Mouse (Mus musculus): ENCODE results near the gene Fbxl7.

Fbxl7 gene

DNA sequence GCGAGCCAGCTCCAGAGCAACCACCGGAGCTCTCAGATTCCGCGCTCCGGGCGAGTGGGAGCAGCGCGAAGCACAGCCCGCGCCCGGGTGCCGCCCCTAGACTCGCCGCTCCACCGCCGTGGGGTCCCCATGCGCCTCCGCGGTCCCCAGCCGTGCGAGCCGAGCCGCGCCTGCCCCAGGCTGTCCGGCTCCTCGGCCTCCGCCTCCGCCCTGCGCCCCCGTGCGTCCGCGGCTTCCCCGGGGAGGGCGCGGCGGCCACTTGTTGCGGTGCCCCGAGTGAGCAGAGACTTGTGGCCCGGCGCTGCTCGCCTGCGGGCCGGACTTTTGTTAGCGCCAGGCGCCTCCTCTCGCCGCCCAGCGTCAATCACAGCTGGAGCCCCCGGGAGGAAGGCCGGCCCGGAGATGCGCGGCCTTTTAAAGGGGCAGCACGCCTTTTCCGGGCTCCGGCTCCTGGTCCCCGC lies at the start of gene Fbxl7:
TSS of gene Fbxl7 (minus strand) at position 330 of the 461 bp plus-strand sequence.
- in situ Hi-C loops (cut with MboI), result no loop called here

DNA sequence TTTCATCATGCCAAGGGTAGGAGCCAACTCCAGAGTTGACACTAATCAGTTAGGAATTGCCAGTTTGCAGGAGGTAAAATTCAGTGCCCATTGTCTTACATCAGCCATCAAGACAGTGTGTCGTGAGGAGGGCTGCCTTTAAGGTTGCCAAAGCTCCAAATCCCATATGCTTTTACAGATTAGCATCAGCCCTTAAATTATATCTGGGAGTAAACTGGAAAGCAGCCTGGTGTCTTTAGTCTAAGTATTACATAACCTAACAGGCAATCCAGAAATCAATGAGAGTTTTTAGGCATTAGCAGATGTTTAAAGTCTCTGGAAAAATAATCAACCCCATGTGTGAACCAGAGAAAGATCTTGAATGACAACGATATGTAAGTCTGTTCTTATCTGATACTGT lies 26.6 kb upstream of the Fbxl7 start:
- in situ Hi-C loops (cut with MboI), result no loop called here

DNA sequence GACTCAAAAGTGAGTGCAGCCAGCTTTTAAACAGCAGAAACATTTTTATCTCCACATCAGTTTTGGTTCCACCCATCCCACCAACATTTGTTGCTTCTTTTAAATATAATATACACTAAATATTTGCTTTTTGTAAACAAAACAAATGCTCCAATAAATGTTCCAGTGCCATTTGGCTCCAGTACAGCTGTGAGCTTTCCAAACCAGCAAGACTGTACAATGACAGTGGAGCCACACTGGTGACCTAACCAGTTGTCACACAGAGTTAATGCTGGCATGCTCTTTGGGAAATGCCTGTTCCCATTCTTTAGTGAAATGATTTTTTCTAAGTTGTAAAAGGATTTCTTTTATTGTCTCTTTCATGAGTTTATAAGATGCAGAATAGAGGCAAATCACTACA lies 18.0 kb upstream of the Fbxl7 start:
- in situ Hi-C loops (cut with MboI), result no loop called here

DNA sequence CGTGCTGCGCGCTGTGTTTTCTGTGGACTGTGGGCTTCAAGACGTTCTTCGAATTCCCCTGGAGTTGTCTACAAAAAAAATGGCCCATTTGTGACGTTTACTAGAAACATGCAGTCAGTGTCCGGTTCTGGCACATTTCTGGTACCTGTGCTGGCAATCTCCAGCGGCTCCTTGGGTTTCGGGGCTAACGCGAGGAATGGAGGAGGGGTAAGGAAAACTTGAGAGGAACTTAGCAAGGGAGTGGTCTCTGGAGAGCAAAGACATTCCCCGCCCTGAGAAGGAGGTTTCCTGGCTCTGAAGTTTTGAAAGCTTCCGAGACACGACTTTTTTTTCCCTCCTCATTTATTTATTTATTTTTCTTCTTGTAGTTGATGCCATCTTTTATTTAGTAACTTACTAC lies 381 bp upstream of the Fbxl7 start:
- in situ Hi-C loops (cut with MboI), result no loop called here

DNA sequence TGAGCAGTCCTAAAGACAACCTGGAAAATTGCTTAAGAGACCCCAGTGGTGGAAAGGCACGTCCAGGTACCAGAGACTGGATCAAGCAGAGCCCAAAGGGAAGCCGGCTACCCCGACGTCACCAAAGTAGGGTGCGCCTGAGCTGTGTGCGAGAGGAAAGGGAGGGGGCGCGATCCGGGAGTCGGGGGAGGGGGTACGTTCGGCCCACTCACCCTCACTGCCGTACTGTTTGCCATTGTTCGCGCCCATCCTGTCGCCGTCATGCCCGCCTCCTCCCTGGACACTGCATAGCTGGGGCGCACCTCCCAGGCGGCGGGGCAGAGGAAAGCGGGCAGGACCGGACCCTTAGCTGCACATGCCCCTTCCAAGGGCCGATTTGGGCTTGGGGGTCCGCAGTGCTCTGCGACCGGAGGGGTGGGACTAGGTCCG lies 565 bp downstream of the Fbxl7 start:
- in situ Hi-C loops (cut with MboI), result no loop called here

DNA sequence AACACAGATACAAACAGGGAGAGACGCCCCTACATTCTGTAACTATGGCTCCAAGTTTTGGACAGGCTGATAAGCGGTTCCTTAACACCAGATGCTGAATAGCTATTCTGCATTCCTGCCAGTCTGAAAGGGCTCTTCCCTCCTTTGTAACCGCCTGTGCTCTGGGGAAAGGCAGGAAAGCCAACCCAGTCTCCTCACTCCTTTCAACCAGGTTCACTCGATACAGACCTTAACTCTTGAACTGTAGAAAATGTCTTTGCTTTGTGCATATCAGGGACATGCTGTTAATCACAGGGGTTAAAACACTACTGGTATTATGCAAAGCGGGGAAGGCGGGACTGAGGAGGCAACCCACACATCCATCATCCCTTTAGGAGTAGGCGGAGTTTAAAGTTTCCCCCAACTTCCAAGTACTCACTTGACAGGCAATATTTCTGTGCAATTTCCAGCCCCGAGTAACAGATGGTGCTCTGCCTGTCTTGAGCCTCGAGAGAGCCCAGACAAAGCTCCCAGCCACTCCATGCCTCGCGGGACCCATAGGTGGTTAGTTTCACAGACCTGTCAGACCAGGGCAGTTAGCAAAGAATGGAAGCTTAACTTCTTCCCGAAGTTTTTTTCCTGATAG lies 1.2 kb downstream of the Fbxl7 start:
- in situ Hi-C loops (cut with MboI), result no loop called here

DNA sequence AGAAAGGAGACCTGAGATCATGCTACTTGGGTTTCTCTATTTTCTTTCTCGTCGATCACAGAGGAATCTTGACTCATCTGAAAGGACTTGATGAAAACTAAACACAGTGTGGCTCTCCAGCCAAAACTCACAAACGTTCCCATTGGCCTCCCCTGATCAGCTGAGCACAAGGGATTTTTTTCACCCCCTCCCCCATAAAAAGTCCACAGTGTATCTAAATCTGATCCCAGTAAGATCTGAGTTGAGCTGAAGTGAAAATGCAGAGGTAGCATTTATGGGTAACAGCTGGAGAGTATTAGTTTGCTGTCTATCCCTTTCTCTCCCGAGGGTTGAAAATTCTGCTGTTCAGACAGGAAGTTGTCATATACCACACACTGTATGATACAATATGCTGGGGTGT lies 2.2 kb downstream of the Fbxl7 start:
- in situ Hi-C loops (cut with MboI), result no loop called here

DNA sequence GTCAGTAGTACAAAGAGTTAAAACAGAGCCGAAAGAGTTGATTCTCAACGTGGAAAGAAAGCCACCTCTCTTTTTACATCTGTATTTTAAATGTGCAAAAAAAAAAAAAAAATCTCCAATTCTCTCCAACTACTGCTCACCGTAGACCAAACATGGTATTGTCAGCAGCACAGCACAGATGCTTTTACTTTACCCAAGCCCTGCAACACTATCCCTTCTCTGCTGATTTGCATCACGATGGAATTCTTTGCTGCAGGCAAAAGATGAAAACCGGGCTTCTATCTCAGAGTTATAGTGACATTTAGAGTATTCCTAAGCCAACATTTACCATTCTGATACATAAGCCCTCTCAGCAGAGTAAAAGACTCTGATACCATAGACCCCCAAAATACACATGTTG lies 5.4 kb downstream of the Fbxl7 start:
- in situ Hi-C loops (cut with MboI), result no loop called here

DNA sequence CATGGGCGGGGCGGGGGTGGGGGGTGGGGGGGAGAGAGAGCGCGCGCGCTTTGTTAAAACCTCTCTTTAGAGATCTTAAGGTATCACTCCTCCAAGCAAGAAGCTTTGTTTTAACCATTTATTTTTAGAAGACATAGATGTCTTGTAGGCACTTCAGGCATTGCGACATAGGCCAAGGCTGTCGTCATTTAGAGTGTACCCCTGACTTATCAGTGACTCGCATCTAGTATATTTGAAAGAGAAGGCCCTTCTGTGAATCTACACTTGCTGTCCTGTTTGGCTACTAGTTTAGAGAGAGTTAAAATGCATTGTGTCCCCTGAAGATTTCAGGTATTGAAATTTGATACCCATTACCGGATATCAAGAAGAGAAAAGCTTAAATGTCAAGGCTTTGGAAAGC lies 7.2 kb downstream of the Fbxl7 start:
- in situ Hi-C loops (cut with MboI), result no loop called here

DNA sequence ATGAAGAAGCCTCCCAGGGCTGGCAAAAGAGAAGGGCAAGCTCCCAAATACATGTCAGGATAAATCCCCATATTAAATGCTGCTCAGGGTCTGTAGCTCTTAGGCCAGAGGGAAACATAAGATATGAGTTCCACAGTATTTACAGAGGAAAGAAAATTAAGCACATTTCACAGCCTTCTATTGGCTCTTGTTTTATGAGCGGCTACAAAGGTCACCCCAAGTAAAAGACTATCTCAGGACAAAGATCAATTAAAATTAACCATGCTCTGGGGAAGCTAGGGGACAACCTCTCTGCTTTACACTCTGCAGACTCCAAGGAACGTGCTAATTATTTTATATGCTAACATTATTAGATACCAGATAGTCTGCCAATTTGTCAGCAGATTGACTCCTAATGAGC lies 9.4 kb downstream of the Fbxl7 start:
- in situ Hi-C loops (cut with MboI), result no loop called here

DNA sequence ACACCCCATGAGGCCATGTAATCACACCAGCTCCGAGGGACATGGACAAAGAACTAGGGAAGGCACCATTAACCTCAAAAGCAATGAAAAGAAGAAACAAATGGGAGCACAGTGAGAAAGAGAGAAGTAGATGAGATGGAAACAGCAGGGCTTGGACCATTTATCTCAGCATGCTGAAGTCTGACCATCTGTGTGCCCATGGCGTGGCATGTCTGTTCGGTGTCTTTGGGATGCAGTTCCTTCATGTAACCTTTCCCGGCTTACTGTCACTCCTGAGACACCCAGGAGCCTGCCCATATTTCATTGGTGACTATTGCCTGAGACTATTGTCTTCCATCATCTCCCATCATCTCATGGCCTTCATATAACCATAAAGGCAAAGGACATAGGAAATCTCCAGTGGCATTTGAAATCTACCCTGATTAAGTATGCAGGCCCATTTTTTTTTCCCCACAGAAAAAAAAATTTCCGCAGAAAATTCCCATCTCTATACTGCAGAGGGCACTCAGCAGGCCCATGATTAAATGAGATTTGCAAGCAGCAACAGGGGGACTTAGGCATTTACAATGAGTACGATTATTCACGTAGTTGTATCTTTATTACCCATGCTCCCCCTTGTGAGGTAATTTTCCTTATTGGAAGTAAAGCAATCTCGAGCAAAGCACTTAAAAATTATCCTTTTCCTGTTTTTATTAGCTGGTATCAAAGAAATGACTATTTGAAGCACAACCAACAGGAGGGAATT lies 15.0 kb downstream of the Fbxl7 start:
- in situ Hi-C loops (cut with MboI), result no loop called here

DNA sequence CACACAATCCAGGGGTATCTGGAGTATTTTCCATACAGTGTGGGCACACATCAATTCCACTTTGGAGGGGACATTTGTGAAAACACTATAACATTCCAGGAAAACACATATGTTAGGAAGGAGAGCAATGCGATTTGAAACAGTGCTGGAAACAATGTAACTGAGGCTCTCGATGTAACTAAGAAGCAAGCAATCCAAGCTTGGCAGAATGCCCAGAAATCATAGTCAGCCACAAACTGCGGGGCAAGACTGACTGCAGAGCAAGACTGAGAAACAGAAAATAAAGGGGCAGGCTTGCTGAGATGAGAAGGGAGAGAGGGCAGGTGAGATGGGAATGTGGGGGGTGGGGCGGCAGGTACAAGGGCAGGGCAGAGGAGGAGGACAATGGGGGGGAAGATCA lies 19.7 kb downstream of the Fbxl7 start:
- in situ Hi-C loops (cut with MboI), result no loop called here

DNA sequence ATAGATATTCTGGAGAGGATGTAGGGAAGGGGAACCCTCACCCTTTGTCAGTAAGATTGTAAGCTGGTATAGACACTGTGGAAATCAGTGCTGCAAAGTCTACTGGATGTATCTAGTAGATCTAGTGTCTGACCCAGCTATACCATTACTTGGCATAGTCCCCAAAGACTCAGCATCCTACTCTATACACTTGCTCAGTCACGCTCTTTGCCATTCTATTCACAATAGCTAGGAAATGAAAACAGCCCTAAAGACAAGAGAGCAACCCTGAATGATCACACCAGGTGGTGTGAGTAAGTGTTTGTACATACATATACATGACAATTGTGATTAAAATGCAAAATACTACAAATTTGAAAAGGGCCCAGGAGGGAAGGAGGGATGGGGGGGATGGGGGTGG lies 23.1 kb downstream of the Fbxl7 start:
- in situ Hi-C loops (cut with MboI), result no loop called here

DNA sequence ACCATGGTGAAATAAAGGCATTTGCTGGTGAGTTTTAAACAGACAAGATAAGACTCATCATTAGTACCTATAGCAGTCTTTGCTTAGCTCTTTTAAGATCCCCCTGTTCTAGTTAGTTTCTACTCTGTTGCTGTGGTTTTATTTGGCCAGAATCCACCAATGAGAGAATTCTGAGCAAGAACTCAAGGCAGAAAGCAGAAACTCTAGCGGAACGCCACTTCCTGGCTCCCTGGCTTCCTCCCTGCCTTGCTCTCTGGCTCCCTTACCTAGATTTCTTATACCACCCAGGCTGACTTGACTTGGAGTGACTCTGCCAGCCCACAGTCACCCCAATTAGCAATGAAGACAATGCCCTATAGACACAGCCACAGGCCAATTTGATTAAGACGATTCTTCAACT lies 26.2 kb downstream of the Fbxl7 start:
- in situ Hi-C loops (cut with MboI), result no loop called here

DNA sequence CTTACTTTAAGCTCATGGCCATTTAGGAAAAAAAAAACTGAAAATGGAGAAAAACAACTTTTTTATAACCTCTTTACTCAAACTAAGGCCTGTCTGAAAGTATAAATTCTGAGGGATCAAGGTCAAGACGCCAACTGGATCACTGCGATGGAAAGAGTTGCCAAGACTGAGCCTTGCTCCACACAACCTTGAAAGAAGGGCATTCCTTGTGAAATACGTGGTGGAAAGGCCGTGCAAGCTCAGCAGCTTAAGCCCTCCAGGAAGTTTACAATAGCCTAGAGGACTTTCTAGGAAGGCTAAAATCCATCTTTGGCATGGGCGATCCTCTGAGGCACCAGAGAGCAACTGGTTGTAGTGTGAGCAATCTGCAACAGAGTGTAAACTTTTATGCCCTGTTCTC lies 27.9 kb downstream of the Fbxl7 start:
- in situ Hi-C loops (cut with MboI), result no loop called here

DNA sequence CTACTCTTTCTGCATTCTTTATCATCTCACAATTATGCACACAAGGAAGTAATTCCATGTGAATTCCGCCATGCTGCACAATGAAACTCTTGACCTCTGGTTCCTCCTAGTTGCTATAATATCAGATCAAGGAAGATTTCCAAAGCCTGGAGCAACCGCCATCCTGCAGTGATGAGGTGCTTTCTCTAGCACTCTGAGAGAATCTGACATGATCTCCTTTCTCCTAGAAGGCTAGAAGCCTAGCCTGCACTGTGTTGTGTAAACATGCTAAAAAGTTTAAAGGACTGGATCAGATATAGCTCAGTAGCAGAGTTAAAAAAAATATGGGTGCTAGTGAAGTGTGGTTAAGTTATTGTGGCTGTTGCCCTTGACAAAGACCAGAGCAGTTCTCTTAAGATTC lies 33.2 kb downstream of the Fbxl7 start:
- in situ Hi-C loops (cut with MboI), result no loop called here

DNA sequence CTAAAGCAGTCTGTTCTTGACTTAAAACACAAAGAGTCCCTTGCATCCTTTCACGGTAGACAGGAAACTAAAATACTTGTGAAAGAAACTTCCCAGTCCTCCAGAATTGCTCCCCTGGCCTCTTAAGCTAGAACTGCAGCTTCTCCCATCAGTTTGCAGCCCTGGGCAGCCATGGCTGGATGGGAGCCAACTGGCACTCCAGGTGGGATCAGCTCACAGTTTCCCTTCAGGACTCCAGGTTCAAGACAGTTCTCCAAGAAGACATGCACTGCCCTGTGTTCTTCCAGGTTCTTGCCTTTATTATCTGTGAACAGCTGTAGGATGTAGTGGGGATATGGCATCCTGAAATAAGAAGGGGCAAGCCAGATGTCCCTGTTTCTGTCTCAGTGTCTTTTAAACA lies 45.8 kb downstream of the Fbxl7 start:
- in situ Hi-C loops (cut with MboI), result no loop called here

DNA sequence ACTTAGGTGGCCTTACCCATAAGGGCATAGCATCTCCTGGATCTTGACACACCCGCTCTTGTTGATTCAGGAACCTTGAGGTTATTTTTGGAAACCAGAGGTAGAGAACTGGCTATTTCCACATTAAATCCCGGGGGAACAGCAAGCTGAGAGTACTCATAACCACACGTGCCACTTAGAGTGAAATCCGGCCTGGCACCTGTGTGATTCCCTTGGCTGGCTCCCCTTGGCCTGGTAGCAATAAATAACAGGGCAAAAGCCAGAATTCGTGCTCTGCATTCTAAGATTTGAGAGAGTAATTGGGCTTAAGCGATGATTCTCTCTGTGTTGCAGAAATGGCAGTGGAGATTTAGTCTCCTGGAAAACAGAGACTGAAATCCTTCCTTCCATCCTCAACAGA lies 53.2 kb downstream of the Fbxl7 start:
- in situ Hi-C loops (cut with MboI), result no loop called here

DNA sequence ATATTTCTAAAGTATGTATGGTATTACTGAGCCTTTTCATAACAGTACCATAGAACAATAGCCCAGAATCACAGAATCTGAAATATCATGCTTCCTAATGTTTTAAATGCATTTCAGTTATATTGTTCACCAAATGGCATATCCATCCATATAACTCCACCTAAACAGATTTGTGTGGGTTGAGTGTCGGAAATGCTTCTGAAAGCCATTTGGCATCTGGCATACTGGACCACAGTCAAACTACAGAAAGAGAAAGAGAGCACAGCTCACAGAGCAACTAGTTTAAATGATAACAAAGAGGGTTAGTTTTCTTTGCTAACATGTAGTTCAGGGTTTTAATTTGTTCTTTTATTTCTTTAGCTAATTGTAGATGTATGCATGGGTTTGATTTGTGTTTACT lies 57.0 kb downstream of the Fbxl7 start:
- in situ Hi-C loops (cut with MboI), result no loop called here

DNA sequence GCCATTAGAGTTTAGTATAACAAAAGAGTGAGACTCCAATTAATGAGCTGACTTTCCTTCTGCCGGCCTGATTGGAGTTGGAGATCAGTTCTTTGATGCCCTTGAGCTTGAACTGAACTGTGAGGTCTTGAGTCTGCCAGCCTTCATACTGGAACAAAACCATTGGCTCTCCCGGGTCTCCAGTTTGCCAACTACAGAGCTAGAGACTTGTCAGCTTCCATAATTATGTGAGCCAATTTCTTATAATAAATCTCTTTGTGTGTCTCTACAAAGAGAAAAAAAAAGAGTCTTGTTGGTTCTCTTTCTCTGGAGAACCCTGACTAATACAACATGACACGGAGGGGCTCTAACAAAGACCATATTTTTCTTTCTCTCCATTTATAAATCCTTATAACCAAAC lies 58.2 kb downstream of the Fbxl7 start:
- in situ Hi-C loops (cut with MboI), result no loop called here

DNA sequence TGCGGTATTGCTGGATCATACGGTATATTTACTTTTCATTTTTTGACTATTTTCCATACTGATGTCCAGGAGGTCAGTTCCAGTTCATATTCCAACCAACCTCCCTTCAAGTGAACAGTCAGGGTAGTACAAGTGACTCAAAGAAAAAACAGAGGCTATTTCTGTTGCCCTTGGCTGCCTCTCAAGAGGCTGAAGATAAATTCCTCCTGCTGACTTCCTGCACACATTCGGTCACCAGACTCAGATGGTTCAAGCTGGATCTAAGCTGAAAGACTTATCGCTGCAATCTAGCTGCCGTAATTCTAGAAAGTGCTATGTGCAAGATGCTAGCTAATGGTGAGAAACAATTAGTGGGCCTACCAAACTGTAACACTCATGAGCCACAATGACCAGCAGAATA lies 61.0 kb downstream of the Fbxl7 start:
- in situ Hi-C loops (cut with MboI), result no loop called here

DNA sequence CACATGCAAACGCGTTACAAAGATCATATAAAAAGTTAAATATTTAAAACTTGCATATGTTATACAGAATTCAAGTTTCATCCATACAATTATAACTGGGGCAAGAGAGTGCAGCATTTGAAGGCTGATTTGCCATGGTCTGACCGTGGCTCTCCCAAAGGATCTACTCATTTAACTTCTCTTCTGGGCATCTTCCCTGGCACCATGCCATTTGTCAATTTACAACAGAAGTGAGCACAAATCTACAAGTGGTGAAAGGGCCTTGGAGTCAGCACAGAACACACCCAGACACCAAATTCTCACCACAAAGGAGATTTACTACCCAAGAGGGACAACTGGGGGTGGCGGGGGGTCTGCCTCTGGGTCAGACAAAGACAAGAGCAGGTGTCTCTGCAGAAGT lies 64.2 kb downstream of the Fbxl7 start:
- in situ Hi-C loops (cut with MboI), result no loop called here

DNA sequence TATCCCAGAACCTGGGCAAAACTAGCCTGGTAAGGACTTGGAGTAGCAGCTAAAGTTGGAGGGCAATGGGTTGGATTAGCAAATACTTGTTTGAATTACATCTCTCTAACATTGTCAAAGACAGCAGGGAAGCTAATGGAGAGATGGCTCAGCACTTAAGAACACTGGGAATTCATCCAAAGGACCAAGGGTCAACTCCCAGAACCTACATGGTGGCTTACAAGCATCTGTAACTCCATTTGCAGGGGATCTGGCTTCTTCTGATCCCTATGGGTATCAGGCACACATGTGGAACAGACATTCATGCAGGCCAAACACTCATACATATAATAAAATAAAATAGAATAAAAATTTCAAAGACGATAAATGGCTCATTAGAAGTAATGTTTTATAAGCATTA lies 78.4 kb downstream of the Fbxl7 start:
- in situ Hi-C loops (cut with MboI), result no loop called here

DNA sequence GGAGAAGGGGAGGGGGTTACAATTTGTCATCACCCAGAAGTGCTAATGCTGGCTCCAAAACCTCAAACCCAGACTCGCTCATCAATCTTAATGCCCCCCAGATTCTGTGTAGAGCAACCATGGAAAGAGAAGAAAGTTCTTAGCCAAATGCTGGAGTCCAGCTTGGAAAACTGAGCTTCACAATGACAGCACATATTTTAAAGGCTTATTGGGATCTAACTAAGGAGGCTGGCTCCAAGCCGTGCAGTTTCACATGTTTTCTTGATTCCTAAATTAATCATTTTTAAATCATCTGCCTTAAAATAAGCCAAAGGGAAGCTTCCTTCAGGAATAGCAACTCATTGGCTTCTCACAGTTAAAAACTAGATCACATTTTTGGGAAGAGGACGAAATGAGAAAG lies 82.5 kb downstream of the Fbxl7 start:
- in situ Hi-C loops (cut with MboI), result no loop called here
